Mouse (Mus musculus) A20 (cell line): ENCODE measurements at regions not wholly inside any gene's neighbourhood (a gene's known extent, or its start where the extent isn't known, plus 50 kb on each side); places are given as distances from the start of the nearest gene placed in this dataset.
A peak's percentile ranks its signal among the peaks of the same experiment; 100 is the strongest.

Source experiments
- DNase-seq: peaks from one replicate; pipeline ENCODE4 v3.0.0-alpha.2; 2011; ENCODE audit warnings: low read depth, low spot score

DNA sequence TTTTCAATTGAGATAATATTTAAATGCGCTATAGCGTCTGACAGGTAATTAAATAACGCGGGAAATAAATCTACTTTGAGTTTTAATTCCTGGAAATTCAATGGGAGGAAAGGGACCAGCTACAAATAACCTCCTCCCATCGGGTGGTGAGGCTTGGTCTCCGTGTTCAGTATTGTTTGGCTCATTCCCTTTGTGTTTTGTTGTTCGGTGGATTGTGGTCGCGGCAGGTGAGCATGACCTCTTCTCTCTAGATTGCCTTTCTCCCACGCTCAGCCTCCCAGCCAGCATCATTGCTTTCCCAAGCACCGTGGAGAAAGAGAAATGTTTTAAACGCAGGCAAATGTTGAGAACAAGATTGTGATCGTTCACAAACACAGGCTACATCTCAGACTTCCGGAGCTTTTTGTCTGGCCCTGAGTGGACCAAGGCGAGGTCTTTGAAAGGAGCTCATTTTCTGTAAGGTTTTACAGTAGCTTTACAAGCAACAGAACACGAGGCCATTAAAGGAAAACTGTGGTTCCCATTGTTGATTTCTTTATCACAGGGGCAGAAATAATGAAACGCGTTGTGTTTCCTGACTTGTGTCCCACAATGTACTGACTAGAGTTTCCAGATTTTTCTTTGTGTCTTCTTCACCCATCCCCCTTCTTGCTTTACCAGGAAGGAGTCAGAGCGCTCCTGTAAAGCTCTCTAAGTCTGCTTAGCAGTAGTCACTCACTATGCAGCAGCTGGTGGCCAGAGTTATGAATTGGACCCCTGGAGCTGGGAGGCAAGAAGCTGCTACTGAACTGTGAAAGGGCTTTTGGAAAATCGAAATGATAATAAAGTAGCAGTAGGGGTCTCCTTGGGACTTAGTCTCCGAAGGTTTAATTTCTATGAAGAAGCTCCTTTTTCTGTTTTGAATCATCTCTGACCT is 337.7 kb downstream of the Galc start:
- DNase-seq = no peak

GRCm38 (mm10) chr12:97918416-97918815 is 340.8 kb downstream of the Galc start:
- DNase-seq = no peak

GRCm38 (mm10) chr12:97915026-97915425 is 344.2 kb downstream of the Galc start:
- no peak for DNase-seq

DNA sequence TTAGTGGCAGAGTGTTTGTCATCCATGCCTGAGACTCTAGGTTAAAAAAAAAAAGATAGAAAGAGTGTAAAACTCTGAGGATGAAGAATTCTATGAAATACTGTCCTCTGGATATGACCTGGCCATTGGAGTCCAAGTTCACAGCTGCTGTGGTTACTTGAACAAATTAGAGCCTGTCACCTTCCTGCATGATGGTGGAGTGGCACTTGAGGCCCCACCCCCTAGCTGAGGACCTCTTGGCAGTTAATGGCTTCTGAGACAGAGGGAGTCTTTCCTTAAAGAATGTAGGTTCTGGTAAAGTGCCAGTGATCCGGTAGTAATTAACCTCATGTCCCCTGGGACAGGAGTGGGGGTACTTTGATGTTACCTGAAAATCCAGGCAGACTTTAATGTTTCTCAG is 346.5 kb downstream of the Galc start:
- no peak for DNase-seq

GRCm38 (mm10) chr12:97899266-97899665 is 360.0 kb downstream of the Galc start:
- DNase-seq = no peak

DNA sequence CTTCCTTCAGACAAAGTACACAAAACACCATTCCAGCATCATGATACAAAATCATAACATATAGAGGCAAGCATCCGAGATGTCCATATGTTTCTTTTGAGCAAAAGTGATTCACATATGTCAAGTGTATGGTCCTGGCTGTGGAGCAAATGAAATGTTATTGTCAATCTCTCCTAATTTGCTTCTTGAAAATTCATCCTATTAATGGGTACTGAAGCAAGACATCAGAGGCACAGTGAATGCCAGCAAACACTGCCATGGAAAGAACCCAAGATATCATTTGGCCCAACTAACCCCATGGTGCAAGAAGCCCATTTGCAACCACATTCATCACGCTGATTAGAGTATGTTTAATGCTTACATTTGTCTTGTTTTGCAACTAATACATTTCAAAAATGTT is 361.1 kb downstream of the Galc start:
- no peak for DNase-seq

- DNase-seq = no peak
Measured at GRCm38 (mm10) chr12:97895981-97896380, 363.3 kb downstream of the Galc start.

DNA sequence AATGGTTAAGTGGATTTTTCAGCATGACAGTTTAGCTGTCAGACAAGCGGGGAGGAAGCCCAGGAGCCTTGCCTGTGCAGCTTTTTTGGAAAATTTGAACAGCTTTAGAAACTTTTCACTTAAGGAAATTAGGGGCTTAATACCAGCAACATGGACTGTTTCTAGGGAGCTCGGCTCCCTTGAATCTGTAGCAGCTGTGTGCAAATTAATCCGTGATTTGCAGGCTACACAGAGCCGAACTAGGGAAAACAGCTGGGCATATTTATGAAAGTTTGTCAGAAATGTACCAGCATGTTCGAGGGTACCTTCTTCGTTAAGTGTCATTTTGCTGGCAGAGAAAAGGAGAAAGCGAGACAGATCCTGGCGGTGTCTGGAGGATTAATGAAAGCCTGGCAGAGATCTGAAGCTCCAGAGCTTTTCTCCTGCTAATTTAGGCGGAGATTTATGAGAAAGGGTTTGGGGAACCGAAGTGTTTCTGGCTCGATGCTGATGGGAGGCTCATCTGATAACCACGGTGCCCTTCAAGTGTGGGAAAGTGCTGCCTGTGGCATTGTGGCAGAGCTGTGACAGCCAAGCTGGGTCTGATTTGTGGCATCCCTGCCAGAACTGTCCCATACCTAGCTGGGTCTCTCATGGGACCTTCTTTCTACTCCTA is 370.3 kb downstream of the Galc start:
- DNase-seq = no peak

GRCm38 (mm10) chr12:97888291-97888800 is 370.9 kb downstream of the Galc start:
- no peak for DNase-seq

DNA sequence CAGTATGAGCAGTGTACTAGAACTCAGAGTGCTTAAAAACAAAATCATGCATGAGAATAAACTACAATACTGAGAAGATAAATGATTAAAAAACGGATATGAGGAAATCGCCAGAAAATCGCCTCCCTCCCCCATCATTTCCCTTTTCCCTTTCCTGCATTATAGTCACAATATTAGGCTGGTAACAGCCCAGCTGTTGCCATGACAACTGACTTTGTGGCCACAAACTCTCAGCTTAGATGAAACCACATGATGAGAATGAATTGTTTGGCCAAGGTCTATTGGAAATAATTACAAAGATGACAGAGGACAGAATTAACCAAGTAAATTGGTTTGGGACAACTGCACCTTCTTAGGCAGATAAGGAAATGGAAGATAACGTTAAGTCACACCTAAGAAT is 376.8 kb downstream of the Galc start:
- no peak for DNase-seq

GRCm38 (mm10) chr12:97872391-97872790 is 386.9 kb downstream of the Galc start:
- DNase-seq = peak; percentile 36

DNA sequence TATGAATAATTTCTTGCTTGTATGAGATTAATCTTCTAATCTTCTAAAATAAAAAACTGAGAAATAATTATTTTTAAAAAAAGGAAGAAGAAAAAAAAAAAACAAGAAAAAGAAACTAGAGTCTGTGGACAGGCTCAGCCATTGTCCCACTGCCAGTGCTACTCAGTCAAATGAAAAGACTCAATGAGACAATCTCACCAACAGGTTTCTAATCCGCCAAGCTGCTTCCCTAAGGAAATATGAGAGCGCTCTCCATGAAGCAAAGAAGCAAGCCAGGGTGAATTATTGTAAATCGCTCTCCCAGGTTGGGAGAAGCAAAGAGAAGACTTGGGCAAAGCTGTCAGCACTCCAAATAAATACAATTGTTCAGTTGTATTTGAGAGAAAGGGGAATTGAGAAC is 396.3 kb downstream of the Galc start:
- no peak for DNase-seq

GRCm38 (mm10) chr12:97836202-97836908 is 422.9 kb downstream of the Galc start:
- DNase-seq = no peak

DNA sequence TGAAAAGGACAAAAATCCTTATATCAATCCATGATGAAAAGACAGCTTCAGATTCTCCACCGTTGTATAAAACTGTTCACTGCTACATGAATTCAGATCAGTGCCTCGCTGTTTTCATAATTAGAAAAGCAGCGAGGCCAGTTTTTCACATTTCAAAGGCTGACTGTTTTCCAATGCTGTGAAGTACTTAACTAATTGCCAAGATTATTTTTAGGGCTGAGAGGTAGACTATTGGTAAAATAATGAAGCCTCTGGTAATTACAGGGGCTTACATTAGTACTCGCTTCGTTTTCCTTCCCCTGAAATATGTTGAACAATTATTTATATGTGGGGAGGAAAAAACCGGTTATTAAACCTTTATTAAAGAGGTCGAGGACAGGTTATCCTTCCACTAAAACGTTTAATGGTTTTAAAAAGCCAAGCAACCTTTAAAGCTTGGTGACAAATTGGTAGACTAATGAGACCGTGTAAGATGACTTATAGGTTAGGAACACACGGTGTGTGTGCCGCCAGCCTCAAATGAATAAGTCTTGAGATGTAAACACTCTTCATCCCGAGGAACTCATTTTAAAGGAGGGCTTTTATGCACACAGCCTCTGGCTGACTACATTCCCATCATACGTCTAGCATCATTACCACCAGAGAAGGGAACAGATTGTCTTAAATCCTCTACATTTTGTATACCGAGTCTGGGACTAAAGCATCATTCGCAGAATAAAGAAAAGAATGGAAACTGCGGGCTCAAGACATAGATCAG is 465.7 kb downstream of the Galc start:
- DNase-seq = no peak

DNA sequence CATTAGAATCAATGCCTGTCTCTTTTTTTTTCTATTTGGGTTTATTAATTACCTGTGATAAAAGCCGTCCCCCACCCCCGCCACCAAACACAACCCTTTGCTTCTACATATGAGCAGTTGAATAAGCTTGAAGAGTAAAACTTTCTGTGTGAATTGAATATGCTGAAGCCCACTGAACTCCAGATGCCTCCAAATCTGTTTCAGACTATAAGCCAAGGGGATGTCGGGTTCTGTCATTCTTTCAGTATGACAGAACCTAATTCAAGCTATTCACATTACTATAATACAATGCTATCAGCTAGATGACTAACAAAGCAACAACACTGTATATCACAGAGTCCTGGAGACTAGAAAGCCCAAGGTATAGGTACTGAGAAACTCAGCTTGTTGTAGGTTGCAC is 475.8 kb downstream of the Galc start:
- no peak for DNase-seq

- no peak for DNase-seq
Measured at GRCm38 (mm10) chr12:97759116-97759515, 500.1 kb downstream of the Galc start.

DNA sequence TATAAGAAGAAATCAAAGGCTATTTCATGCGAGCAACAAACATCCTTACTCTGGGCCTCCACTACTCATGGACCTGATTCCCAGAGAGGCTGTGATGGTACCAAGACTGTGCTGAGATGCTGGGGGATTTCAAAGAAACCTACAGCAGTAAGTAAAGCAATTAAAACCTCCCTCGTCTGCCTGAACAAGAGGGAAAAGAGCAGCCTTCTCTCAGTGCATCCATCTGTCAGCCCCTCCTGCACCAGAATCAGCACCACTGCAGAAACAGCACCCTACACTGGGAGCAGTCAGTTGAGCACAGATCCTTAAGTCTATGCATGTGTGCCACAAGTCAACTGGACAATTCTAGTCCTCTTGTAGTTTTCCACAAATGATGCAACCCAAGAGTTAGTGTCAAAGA is 500.6 kb downstream of the Galc start:
- DNase-seq = no peak

GRCm38 (mm10) chr12:97750166-97750565 is 509.1 kb downstream of the Galc start:
- DNase-seq = no peak

DNA sequence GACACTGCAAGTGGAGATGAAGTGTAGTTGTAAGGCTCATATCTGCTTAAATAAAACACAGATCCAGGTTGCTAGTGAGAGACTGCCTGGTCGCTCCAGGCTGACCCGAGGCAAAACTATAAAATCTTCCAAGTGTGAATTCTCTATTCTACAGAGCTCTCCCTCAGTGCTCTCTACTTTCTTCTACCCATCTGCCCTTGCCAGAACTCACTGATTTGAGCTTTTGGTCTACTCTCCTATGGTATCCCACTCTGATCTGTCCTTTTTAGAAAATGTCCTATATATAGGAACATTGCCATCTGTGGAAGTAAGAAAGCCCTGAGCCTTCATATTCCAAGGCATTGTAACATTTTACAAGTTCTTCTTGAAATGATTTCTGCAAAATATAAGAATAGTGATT is 518.3 kb downstream of the Galc start:
- no peak for DNase-seq

DNA sequence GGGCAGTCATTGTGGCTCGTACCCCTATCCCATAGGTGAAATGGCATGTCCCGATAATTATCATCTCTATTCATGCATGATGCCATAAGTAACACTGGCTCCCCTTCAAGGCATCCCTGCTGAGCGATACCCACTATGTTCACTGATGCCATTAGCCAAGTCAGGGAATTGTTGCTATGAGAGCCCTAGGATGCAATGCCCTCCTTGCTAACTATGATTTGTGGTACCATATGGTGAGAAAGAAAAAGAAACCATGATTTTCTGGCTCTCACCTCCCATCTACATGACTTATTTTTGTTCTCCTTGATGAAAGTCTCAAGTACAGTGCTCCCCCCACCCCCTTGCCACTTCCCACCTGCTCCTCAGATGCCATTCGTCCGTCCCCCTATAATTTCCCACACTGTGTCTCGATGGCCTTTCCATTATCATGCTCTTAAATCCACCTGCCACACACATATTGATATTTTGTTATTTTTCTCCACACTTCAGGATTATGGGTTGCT is 527.1 kb downstream of the Galc start:
- no peak for DNase-seq

- DNase-seq = no peak
Measured at GRCm38 (mm10) chr12:97720554-97720953, 538.7 kb downstream of the Galc start.
